Mouse (Mus musculus) layer of hippocampus, adult 9-11 months (tissue): ENCODE measurements around the gene I0C0044D17Rik.
"Not testable (repeated sequence)": the region's sequence is repeated elsewhere in the genome, so short reads cannot be mapped to it uniquely, and the experiment has no call there.

Experiments
- DNase-seq: peaks from one replicate; pipeline ENCODE4 v3.0.0; 2022

I0C0044D17Rik gene

DNA sequence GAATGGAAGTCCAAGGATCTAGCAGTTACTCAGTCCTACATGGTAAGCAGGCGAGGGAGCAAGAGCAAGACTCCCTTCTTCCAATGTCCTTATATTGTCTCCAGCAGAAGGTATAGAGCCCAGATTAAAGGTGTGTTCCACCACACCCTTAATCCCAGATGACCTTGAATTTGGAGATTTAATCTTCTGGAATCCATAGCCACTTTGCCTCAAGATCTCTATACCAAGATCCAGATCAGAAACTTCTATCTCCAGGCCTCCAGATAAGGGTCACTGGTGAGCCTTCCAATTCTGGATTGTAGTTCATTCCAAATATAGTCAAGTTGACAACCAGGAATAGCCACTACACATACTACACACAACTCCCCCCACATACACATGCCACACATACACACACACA, at the start of gene I0C0044D17Rik:
Gene I0C0044D17Rik (minus strand): TSS at position 101 of the 400 bp plus-strand sequence.
- DNase-seq = not testable (repeated sequence)

DNA sequence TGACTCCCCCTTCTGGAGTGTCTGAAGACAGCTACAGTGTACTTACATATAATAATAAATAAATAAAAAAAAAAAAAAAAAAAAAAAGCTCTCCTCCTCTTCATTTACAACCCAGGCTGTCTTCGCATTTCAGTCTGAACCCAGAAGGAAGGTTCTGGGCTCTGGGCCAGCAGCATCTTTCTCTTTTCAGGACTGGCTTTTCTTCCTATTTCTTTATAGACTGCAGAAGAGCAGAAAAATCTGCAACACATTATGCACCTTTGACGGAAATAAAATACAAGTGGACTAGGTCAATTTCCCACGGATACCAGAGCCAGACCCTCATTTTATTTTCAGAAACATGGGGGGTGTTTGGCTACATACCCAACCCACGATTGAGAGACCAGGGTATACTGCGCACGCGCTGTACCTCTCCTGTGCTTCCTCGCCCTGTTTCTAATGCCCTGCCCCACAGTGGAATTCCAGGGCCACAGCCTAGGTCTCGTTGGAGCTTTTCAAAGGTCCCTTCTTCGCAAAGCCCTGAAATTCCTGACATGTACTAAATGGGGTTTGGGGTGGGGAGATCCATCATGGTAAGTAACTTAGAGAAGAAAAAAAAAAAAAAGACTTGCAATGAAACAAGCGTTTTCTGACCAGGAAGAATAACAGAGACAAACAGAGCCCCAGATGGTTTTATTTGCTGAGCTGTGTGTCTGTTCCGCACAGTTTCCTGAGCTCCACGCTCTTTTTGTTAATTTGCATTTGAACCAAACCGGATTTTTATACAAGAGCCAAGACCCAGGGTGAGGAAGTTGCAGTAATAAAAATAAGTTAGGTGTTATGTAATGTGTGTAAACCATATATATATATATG, 42.0 kb upstream of the I0C0044D17Rik start:
- DNase-seq = peak; percentile 16

DNA sequence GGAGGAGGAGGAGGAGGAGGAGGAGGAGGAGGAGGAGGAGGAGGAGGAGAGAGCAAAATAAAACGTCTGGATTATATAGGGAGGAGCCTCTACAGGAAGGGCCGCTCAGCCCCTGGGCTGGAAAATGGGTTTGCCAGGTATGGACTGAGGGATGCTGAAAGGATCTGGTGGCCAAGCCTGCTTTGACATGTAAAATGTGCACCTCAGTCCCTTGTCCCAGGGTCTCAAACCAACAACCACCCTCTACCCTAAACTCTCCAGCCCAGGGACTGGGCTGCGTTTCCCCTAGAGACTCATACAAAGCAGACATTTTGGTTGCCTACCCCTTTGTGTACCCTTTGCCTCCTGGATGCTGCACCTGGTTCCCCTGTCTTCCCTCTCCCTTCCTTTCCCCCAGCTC, 40.9 kb upstream of the I0C0044D17Rik start:
- DNase-seq = no peak

DNA sequence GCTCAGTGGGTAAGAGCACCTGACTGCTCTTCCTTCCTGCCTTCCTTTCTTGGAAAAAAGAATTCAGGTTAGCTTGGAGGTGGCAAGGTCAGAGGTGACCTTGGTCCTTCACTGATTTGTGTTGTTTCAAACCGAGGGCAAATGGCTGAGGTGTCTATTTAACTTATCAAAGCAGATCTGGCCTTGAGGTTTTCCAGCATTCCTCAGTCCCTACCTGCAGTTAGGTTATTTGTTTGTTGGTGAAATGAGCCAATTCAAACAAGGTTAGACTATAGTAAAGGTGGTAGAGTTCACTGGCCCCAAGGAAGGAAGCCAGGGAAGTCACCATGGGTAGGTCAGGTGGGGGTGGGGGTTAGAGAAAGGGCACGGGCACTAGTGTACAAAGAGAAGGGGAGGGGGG, 40.5 kb upstream of the I0C0044D17Rik start:
- DNase-seq = no peak

DNA sequence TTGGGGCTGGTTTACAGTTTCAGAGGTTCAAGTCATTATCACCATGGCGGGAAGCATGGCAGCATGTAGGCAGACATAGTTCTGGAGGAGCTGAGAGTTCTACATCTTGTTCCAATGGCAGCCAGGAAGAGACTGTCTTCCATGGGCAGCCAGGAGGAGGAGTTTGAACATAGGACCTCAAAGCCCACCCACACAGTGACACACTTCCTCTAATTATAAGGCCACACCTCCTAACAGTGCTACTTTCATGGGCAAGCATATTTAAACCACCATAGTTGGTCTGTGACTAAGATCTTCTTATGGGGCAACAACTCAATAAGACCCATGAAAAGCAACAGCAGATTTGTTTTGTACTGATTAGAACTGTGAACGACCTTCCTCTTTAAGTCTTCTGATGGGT, 39.8 kb upstream of the I0C0044D17Rik start:
- DNase-seq = no peak

DNA sequence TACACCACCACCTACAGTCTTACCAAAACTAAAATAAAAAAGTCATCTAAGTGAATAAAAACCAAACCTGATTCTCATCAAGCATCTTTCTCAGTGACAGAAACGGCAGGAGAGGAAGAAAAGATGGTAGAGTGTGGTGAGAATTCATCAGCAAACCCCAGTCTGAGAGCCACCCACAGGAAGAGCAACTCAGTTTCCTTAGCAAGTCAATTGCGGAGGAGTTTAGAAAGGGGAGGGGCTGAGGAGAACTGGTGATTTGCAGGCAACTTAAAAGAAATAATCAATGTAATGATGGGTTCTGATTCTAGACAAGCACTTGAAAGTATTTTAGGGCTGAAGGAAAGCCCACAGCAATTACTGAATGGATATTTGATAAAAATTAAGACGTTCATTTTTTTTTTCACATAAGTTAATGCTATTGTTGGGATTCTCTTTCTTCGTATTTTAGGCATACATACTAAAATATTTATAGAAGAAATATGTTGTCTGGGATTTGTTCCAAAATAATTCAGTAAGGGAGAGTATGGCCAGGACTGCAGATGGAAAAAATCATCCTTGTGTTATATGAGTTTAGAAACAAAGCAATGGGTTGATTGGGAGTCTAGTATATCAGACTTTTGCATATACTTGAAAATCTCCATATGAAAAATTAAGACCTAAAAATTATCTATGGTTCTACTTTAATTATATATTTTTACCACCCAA, 34.7 kb upstream of the I0C0044D17Rik start:
- no peak for DNase-seq

DNA sequence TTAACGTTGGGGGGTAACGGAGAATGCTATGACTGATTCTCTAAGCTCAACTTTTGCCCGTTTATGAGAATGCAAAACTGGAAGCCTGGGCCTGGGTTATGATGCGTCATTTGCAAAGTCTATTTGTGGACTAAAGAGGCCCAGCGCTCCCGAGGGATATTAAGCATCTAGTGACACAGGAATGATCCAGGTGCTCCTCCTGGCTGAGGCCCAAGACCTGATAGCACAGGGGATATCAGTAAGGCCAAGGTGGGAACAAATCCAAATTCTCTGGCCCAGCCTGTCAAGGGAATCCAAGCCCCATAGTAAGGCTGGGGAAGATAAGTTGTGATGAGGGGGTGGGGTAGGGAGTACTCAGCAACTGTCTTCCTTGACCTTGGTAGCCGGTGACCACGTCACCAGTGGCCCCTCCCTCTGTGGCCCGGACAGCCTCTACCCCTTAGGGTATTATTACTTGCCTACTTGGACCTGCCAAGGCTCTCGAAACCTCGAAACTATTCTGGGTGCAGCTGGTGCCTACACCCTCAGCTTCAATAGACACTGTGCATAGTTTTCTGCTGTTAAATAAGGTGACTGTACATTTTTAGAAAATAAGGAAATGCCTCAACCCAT, 33.5 kb upstream of the I0C0044D17Rik start:
- DNase-seq = no peak

DNA sequence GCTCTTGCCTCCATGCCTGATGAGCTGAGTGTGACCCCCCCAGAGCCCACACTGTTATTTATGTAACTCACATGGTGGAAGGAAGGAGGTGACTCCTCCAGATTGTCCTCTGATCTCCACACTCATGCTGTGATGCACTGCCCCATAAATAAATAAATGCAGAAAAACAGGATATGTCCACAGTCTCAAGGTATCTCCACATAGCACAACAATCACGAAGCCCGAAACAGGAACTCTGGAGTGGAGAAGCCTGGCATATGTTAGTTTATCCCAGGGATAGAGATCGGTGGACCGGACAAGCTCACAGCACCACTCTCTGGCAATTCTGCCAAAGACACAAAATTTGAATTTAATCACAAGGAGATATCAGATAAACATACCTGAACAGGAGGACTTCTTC, 30.3 kb upstream of the I0C0044D17Rik start:
- no peak for DNase-seq

DNA sequence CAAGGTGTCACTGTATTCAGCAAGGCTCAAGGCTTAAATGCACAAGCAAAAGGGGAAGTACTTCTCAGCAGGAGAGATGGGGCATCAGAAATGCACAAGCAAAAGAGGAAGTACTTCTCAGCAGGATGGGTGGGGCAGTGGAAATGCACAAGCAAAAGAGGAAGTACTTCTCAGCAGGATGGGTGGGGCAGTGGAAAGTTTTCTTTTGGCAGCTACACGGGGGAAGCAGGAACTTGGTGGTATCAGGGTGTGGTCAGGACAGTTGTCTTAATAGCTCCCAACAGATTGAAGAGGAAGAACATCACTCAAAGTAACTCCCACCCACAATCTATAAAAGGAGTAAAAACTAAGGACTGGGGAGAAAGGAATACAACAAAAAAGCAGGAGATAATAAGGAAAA, 26.8 kb upstream of the I0C0044D17Rik start:
- DNase-seq = not testable (repeated sequence)

DNA sequence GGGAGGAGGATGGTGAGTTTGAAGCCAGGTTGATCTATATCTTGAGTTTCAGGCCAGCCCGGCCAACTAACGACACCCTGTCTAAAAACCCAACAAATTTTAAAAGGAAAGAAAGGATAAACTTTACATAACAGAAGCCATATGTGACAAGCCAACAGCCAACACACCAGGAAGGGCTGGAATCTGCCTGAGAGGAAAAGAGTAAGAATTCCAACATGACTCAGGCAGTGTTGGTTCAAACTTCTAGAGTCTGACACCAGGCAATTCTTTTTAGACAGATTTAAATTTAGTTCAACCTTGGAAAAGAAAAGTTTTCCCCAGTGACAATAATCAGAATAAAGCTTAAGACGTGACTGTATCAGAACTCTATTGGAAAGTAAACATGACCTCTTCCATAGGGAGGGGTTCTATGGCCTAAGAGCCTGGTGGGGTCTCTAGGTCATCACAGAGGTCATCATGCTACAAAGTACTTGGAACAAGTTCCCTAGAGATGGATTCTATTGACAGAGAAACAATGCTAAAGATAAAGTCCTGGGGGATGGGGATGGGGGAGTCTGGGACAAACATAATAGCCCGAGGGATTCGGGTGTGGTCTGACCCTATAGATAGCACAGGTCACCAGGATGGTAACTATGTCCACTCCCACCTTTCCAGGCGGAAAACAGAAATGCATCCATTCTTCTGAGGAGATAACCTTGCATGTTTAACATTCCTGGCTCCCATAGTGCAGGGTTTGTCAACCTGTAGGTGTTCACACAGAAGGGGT, 23.7 kb upstream of the I0C0044D17Rik start:
- no peak for DNase-seq

DNA sequence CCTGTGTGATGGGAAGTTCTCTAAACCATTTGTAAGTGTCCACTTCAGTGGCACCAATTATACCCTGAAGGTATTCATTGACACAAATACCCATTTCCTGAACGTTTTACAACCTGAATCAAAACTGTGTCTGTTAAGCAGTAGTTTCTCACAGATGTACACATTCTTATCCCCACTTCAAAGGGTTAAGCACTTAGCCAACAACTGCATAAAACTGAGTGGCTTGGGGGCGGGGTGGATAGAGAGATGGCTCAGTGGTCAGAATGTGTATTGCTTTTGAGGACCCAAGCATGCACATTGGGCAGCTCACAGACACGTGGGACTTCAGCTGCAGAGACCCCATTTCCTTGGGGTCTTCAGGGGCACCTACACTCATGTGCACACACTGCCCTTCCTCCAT, 22.8 kb upstream of the I0C0044D17Rik start:
- no peak for DNase-seq

DNA sequence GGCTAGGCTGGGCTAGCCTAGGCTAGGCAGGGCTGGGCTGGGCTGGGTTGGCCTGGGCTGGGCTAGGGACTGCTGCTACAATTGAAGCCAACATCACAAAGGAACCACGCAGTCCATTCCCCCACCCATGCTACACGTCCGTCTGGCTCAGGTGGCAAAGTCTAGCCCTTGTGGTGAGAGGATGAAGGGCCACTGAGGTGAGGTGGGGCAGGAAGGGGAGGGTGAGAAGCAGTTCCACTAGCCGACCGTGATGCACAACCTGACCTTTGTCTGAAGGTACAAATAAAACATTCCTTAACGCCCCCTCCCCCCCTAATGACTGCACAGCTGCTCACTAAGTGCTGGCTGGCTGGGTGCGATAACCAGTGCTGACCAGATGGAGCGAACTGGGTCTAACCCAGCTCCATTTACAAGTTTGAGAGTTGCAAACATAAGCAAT, 22.1 kb upstream of the I0C0044D17Rik start:
- DNase-seq = peak; percentile 9

DNA sequence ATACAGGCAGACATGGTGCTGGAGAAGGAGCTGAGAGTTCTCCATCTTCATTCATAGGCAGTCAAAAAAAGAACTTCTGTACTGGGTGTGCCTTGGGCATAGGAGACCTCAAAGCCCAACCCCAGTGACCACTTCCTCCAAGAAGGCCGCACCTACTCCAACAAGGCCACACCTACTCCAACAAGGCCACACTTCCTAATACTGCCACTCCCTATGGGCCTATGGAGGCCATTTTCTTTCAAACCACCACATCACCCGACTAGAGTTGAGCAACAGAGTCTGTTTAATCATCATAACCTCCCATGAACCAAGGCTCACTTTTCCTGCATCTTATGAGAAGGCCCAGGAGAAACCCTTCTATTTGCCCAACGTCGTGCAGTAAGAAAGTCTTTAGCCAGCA, 21.6 kb upstream of the I0C0044D17Rik start:
- DNase-seq = no peak

DNA sequence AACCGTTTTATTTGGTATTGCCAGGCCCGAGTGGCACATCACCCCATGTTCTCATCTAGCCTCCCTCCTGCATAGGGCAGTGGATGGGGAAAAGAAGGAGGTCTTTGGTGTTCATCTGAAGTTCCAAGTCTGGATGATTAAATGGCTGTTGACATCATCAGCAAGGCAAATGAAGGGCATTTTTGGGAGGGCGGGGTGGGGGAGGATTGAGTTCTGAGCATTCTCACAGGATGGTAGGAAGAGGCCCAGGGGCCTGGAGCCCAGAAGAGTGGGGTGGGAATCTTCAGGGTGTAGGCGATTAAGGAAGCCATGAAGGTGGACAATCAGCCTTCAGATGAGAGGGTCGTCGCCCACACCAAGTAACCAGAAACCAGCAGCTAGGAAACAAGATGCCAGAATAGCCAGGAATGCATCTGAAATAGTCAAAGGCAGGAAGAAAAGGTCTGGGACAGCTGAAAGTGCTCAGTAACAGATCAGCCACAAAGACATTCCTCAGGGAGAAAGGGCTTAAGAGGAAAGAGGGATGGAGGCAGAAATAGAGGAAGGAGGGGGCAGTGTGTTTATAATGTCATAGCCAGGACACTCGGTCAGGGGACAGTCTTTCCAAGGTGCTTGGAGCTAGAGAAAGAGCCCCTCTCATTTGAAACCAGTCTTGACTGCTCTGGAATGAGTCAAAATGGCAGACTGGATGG, 20.4 kb upstream of the I0C0044D17Rik start:
- no peak for DNase-seq

DNA sequence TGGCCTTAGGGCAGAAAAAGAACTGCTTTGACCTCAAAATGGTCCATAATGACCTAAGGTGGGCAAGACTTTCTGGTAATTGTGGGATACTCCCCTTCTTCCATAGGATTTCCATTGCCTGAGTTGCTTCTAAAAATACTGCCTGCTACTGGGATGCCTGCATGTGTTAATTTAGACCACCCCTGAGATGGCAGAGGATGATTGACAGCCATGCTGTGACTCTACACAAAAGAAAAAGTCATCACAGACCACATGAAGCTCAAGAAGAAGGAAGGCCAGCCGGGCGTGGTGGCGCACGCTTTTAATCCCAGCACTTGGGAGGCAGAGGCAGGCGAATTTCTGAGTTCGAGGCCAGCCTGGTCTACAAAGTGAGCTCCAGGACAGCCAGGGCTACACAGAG, 17.6 kb upstream of the I0C0044D17Rik start:
- not testable (repeated sequence) for DNase-seq

DNA sequence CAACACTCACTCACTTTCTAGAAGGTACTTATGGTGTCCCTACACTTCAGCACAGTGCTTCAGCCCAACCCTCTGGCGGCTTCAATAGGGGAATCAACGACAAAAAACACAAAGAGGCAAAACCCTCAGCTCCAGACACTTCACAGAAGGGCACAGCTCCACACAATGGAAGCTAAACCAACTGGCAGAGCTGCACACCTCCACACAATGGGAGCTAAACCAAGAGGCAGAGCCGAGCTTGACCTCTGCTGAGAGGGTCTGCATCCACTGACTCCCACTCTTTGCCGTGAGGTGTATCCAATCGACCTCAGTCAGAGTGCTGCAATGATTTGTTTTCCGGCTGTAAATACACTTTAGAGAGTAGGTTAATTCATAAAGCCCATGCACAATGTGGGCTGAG, 16.9 kb upstream of the I0C0044D17Rik start:
- no peak for DNase-seq

DNA sequence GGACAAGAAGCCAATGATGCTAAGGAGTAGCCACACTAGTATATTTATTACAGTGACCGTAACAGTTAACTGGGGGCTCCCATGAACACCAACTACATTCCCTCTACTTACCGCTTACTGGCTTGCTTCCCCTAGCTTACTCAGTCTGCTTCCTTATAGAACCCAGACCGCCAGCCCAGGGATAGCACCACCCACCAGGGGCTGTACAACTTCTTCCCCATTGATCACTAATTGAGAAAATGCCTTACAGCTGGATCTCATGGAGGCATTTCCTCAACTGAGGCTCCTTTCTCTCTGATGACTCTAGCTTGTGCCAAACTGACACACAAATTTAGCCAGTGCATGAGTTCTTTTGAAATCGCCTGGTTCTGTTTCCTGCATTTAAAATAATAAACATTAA, 15.3 kb upstream of the I0C0044D17Rik start:
- no peak for DNase-seq

DNA sequence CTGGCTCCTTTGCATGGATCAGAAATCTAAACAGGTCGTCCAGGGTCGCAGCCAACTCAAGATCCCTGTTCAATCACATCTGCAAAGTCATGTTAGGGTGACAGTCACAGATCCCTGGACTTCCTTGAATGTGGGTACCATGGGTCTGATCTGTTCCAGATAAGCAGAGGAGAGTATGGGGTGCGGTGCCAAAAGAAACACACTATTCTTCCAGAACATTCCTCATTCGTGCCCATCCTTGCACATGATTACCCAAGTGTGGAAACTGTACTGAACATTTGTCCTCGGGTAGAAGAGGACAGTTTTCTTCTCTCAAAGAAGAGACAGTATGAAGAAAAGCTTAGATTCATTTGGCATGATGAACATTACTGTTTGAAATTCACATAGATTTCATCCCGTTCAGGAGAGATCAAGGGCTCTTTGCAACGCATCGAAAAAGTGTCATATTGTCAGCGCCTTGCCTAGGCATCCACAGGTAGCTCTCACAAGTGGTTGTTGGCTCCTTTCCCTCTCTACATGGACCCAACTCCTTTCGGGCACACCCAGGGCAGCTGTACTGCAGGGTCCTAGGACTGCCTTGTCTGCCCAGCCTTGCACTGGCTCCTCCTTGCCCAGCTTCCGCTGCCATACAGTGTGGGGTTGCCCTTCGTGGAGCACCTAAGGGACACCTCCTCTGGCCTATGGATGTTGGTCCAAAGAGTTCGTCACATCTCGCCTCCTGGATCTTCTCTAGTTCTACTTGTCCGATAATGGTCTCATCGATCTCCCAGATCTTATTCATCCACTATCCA, 14.3 kb upstream of the I0C0044D17Rik start:
- no peak for DNase-seq

DNA sequence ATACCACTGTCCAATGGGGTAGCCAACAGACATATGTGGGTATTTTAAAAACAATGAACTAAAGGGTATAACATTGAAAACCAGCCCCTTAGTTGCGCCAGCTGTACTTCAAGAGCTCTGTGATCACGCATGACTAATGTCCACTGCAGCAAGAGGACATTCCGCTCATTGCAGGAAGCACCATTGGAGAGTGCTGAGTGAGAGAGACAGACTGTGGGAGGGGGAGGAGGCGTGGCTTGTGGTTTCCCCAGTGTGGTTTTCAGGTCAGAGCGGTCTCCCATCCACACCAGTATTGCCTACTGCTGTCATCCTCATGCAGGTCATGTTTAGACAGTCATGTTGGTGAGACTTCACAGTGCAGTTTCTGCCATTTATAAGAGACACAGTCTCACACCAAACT, 12.9 kb upstream of the I0C0044D17Rik start:
- DNase-seq = no peak

DNA sequence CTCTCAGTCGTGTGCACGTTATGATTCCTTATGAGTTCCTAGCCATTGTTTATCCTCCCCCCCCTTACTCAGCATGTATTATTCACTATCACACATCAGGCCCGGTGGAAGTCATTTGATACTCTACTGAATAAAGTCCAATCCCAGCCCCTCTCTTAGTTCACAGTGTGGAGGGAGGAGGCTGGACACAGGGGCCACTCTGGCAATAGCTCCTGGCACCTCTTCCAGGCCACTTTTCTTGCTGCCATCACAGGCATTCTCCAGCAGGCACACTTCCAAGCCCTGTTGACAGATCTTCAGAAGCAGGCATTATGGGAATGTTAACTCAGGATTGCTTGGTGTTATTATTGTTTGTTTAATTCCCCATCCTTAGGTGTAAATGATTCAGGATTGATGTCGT, 11.1 kb upstream of the I0C0044D17Rik start:
- DNase-seq = no peak

DNA sequence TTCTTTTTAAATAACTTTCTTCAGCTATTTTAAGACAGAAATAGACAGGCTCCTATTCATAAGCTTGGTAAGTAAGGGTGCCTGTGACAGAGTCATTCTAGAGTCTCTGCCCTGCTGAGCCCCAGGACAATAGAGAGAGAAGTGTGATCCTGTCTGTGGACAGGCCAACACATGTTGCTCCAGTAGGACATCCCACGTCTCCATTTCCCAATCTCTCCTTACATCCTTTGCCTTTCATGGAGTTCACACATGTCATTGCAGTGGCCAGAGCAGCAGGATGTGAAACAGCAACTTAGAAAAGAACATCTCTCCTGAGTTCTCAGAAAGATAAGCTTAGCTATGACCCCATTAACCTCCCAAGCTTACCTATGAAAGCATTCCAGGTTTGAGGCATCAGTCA, 8.1 kb upstream of the I0C0044D17Rik start:
- DNase-seq = no peak

DNA sequence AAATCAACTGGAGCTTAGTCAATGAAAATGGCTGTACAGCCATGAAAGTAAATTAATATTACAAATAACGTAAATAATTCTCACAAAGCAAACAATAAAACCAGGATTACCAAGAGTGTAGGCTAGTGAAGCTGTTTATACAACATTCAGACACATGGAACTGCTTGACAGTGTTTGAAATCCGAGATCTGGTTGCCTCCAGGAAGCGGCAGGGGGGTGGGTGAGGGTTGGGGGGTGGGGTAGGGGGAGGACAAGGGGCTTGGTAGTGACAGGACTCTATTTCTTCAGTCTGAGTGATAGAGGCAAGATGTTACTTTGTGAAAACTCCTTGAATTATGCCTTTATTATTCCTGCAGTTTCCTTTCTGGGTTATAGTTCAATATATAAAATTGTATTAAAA, 3.1 kb upstream of the I0C0044D17Rik start:
- no peak for DNase-seq
